Mouse (Mus musculus): ENCODE results near the gene Flt3.

DNA sequence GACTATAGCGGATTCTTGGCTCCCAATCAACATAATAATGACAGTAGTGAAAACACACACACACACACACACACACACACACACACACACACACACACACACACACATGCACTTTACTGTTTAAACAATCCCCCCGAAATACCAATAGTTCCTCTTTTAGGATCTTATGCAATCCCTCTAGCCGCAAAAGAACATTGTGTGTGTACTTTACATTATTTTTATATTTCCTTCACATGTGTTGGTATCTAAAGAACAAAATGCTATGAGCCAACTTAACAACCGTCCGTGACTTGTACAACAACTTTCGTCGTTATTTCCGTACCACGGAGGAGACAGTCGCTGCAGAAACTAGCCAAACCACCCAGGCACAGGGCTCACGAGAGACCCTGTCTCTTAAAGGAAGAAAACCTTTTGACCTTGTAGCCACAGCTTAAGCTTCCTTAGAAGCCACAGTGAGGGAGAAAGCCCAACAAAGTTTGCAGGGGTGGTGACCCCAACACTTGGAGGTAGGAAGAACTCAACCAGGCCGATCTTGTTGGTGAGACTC lies 7.5 kb downstream of the Flt3 start:
- TF ChIP-seq POLR2A (IDR thresholded peaks at IDR 0.05; ENCODE audit: low read depth, low read length): no peak
- TF ChIP-seq CTCF (IDR thresholded peaks at IDR 0.05; ENCODE audit: borderline replicate concordance, insufficient read depth, low read length): no peak

Measured in embryonic fibroblast, embryonic 13.5 days (primary cell).